Mouse (Mus musculus): ENCODE data around the gene Piezo1.

- no peak for TF ChIP-seq POLR2A (IDR thresholded peaks at IDR 0.05; ENCODE audit: extremely low read depth, insufficient read depth, low read length)
- no peak for TF ChIP-seq CTCF (IDR thresholded peaks at IDR 0.05; ENCODE audit: low read depth, low read length)
Observed at GRCm38 (mm10) chr8:122488387-122488786, 62.7 kb downstream of the Piezo1 start.
